Mouse (Mus musculus) embryo, embryonic 10.5 days (tissue): ENCODE measurements at regions not wholly inside any gene's neighbourhood (a gene's known extent, or its start where the extent isn't known, plus 50 kb on each side); places are given as distances from the start of the nearest gene placed in this dataset.
A peak's percentile ranks its signal among the peaks of the same experiment; 100 is the strongest.

Experiments used
- DNase-seq: peaks from one replicate; pipeline ENCODE4 v3.0.0-alpha.2; 2015; ENCODE audit warnings: low spot score

GRCm38 (mm10) chrX:81616397-81616796 lies 158.5 kb upstream of the 4930595M18Rik start:
- peak; percentile 5 for DNase-seq
